Mouse (Mus musculus) skeletal muscle tissue, postnatal 0 days (tissue): ENCODE measurements around the gene Fbxw26. TPM values are rescaled to one million over a fixed set of nuclear protein-coding genes. Genes with fewer than 3 reads are reported as not detected.

Experiments
- polyA plus RNA-seq: library from polyadenylated mRNA; unstranded; fragments of >200 nt; fragmentation: Nextera tagmentation; extraction: Ambion mirVana; gene quantifications from 2 replicates; pipeline ENCODE4 v1.2.1, GENCODE M21; 2015

Fbxw26 gene
- not detected in 2 replicates for polyA plus RNA-seq

GRCm38 (mm10) chr9:109745989-109746388 lies at the start of gene Fbxw26:
Gene Fbxw26, minus strand, starts transcription at chr9:109746089.

GRCm38 (mm10) chr9:109790570-109790969 lies 44.7 kb upstream of the Fbxw26 start, which contains the start of gene Fbxw27:
Gene Fbxw27, minus strand, starts transcription at chr9:109790670.

GRCm38 (mm10) chr9:109702600-109702999 lies 43.3 kb downstream of the Fbxw26 start, which contains the start of gene Fbxw18:
Gene Fbxw18, minus strand, starts transcription at chr9:109702700.

Other genes starting within 250 kb of the Fbxw26 start
- gene Fbxw15, start 177.8 kb downstream of the Fbxw26 start, polyA plus RNA-seq: not detected in 2 replicates
- not detected in 2 replicates for gene Fbxw24, start 120.0 kb downstream of the Fbxw26 start, polyA plus RNA-seq
- not detected in 2 replicates for gene Fbxw25, start 81.4 kb downstream of the Fbxw26 start, polyA plus RNA-seq
- not detected in 2 replicates for gene Fbxw18, start 43.4 kb downstream of the Fbxw26 start, polyA plus RNA-seq
- gene Fbxw27, start 44.6 kb upstream of the Fbxw26 start, polyA plus RNA-seq: not detected in 2 replicates
- gene Spink8, start 66.2 kb upstream of the Fbxw26 start, polyA plus RNA-seq: 0.40 TPM in 1 of 2 replicates, not detected in the other
- gene Nme6, start 86.7 kb upstream of the Fbxw26 start, polyA plus RNA-seq: 44.2 and 44.5 TPM in 2 replicates
- gene Camp, start 103.5 kb upstream of the Fbxw26 start, polyA plus RNA-seq: 0.33 and 9.3 TPM in 2 replicates
- 7.0 and 8.7 TPM in 2 replicates for gene Cdc25a, start 129.5 kb upstream of the Fbxw26 start, polyA plus RNA-seq
- 113 and 125 TPM in 2 replicates for gene Map4, start 185.4 kb upstream of the Fbxw26 start, polyA plus RNA-seq